Mouse (Mus musculus) liver, adult 10 weeks (tissue): ENCODE results near the gene Tmem147. TPM values are rescaled to one million over a fixed set of nuclear protein-coding genes. Genes with fewer than 3 reads are reported as not detected.

ENCODE experiments used
- polyA plus RNA-seq: library from polyadenylated mRNA; stranded (reverse); fragments of 350-450 nt; fragmentation: Illumina TruSeq; extraction: RNeasy Lipid Tissue Mini Kit (QIAGEN cat#74804); gene quantifications from one replicate; pipeline ENCODE4 v1.2.3, GENCODE M21; 2014; ENCODE audit warnings: low read depth, low replicate concordance

Tmem147 gene
- 28.3 TPM for polyA plus RNA-seq

DNA sequence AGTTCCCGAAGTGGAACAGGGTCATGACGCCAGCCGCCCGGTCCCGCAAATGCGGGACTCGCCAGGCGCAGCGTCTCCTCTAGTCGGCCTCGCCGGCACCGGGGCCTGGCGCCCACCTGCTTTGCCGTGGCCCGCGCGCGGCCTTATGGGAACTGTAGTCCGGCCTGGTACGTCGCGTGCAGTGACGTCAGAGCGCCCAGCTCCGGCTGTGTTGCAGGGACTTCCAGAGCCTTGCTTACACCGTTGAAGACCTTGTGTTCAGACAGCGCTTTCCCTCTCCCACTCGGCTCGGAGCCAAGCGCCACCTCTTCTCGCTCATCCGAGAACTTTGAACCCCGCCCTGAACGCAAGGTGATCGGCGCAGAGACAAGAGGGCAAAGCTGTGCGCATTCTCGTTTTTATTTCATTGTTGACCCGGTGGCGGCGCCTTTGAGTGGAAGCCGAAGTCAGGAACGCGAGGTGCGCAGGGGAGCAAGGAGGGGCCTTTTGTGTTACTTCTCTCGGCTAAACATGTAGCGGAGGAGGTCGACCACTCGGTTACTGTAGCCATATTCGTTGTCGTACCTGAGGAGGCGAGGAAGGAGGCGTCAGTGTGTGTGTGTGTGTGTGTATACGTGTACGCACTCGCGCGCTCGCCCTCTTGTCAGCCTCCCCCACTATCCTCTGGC is at the start of gene Tmem147:
Gene Tmem147, minus strand, starts transcription at position 145 of the 668 bp plus-strand sequence.

DNA sequence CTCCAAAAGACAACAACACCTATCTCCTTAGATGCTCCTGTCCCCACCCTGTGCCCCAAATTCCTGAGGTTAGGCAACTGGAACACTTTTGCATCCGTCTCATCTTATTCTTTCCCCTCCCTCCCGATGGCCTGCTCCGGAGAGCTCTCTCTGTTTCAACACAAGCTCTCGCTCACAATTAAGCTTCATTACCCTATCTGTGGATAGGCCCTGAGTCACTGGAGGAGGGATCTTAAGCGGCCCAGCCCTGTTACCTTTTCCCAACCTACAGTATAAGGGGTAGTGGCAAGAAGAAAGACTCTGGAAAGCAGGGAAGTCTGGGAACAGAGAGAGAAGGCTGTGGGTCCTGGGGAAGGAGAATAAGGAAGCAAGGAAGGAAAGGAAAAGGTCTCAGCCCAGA is 34.1 kb upstream of the Tmem147 start, which contains the start of gene Dmkn:
Gene Dmkn, plus strand, starts transcription at position 301 of the 400 bp plus-strand sequence.

DNA sequence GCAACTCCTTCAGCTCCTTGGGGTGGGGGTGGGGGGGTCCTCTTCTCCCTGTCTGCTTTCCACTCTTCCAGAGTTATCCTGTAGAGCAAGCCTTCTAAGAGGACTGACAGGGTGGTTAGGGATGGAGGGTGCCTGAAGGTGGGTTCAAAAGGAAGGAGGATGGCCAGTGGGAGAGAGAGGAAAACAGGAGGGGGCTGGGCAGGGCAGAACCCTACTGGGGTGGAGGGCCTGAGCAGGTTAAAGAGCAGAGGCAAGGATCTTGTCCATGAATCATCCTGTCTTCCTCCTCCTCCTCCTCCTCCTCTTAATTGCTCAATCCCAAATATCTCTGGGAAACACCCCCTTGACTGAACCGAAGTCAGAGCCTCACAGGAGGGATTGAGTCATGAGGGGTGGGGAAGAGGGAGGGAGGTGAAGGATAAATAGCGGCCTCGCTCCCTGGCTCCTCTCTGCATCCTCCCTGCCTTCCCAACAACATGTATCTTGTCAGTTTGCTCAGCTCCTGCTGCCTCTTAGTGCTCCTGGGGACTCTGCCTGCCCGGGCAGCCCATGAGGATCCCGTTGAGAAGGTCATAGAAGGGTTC is 21.8 kb upstream of the Tmem147 start, which contains the start of gene Sbsn:
Gene Sbsn, plus strand, starts transcription at position 386 of the 584 bp plus-strand sequence.

DNA sequence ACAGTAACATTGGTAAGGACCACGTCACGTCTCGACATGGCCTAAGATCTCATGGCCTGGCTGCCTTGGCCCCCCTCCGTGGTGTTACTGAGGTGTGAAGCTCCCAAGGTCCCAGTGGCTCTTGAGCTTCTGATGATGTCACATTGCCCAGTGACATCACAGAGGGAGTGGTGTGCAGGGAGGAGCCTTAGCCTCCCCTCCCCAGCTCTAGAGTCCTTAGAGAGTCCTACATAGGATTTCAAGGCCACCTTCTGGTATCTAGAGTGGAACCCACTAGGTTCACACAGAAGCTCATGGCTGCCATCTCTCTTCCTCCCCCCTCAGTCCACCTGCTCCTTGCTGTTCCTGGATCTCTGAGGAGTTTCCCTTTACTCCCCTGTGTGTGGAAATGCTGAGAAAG is 14.3 kb upstream of the Tmem147 start, which contains the start of gene Gapdhs:
Gene Gapdhs, minus strand, starts transcription at position 65 of the 400 bp plus-strand sequence.

DNA sequence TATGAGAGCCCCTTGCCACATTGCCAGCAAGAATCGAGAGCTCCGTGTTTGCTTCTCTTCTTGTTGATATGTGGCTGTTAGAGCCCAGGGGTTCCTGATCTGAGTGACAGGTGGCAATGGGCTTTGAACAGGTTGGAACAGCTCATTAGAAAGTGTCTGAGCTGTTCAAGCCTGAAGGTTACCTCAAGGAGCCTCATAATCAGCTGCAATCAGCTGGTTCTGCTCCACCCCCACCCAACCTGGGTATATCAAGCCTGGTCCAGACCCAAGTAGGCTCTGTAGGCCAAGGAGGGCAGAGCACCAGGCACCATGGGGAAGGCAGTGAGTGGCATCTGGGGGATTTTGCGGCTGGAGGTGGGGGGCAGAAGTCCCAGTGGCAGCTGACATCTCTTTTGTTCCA is 17.4 kb downstream of the Tmem147 start, which contains the start of gene Atp4a:
Gene Atp4a, plus strand, starts transcription at position 268 of the 400 bp plus-strand sequence.

DNA sequence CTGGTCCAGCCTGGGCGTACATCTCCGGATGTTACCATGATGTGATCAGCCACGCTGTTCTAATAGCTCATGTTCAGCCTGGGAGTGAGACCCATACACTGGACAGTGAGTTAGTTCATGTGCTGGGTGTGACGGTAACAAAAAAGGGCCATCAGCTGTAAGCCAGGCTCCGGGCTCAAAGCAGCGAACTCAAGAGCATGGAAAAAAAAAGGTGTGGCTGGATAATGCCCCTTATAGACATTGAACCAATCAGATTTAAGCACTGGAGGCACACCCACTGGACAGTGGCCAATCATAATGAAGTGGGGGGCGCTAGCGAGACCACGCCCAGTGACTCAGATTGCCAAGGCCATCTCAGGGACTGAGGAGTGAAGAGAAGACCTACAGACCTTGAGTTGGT is 30.8 kb downstream of the Tmem147 start, which contains the start of gene 2200002J24Rik:
Gene 2200002J24Rik, plus strand, starts transcription at position 338 of the 400 bp plus-strand sequence.

Other genes with a start within 250 kb of the Tmem147 start
- 10.0 TPM for gene Prodh2, start 235.9 kb downstream of the Tmem147 start, polyA plus RNA-seq
- not detected for gene Arhgap33, start 194.5 kb downstream of the Tmem147 start, polyA plus RNA-seq
- 13.0 TPM for gene Hspb6, start 177.4 kb downstream of the Tmem147 start, polyA plus RNA-seq
- gene Proser3, start 177.2 kb downstream of the Tmem147 start, polyA plus RNA-seq: 0.34 TPM
- gene Lin37, start 169.7 kb downstream of the Tmem147 start, polyA plus RNA-seq: 5.1 TPM
- gene U2af1l4, start 166.2 kb downstream of the Tmem147 start, polyA plus RNA-seq: 14.8 TPM
- 1.6 TPM for gene Gm49396, start 166.2 kb downstream of the Tmem147 start, polyA plus RNA-seq
- 23.8 TPM for gene Psenen, start 165.9 kb downstream of the Tmem147 start, polyA plus RNA-seq
- not detected for gene Igflr1, start 164.1 kb downstream of the Tmem147 start, polyA plus RNA-seq
- gene Kmt2b, start 140.8 kb downstream of the Tmem147 start, polyA plus RNA-seq: 2.6 TPM
- not detected for gene Zbtb32, start 130.6 kb downstream of the Tmem147 start, polyA plus RNA-seq
- not detected for gene Upk1a, start 116.7 kb downstream of the Tmem147 start, polyA plus RNA-seq
- 967 TPM for gene Cox6b1, start 103.4 kb downstream of the Tmem147 start, polyA plus RNA-seq
- not detected for gene Etv2, start 93.7 kb downstream of the Tmem147 start, polyA plus RNA-seq
- gene Rbm42, start 79.2 kb downstream of the Tmem147 start, polyA plus RNA-seq: 0.50 TPM
- gene Haus5, start 64.5 kb downstream of the Tmem147 start, polyA plus RNA-seq: 0.93 TPM
- gene Pmis2, start 57.9 kb downstream of the Tmem147 start, polyA plus RNA-seq: not detected
- not detected for gene 2200002J24Rik, start 30.6 kb downstream of the Tmem147 start, polyA plus RNA-seq
- gene Atp4a, start 17.3 kb downstream of the Tmem147 start, polyA plus RNA-seq: 0.21 TPM
- not detected for gene Gapdhs, start 14.1 kb upstream of the Tmem147 start, polyA plus RNA-seq
- not detected for gene Sbsn, start 21.9 kb upstream of the Tmem147 start, polyA plus RNA-seq
- gene Dmkn, start 34.2 kb upstream of the Tmem147 start, polyA plus RNA-seq: not detected
- gene Krtdap, start 58.4 kb upstream of the Tmem147 start, polyA plus RNA-seq: not detected
- not detected for gene Ffar2, start 94.2 kb upstream of the Tmem147 start, polyA plus RNA-seq
- gene Ffar3, start 126.6 kb upstream of the Tmem147 start, polyA plus RNA-seq: not detected
- not detected for gene Ffar1, start 132.0 kb upstream of the Tmem147 start, polyA plus RNA-seq
- gene Cd22, start 150.8 kb upstream of the Tmem147 start, polyA plus RNA-seq: 0.79 TPM
- not detected for gene Mag, start 185.3 kb upstream of the Tmem147 start, polyA plus RNA-seq
- 1,441 TPM for gene Hamp2, start 195.1 kb upstream of the Tmem147 start, polyA plus RNA-seq
- gene Hamp, start 214.5 kb upstream of the Tmem147 start, polyA plus RNA-seq: 2,943 TPM
- 49.2 TPM for gene Usf2, start 227.3 kb upstream of the Tmem147 start, polyA plus RNA-seq
- 12.5 TPM for gene Lsr, start 243.9 kb upstream of the Tmem147 start, polyA plus RNA-seq
- gene Fam187b, start 244.2 kb upstream of the Tmem147 start, polyA plus RNA-seq: 2.4 TPM